Mouse (Mus musculus): ENCODE results near the gene Akr1b8. TPM values are rescaled to one million over a fixed set of nuclear protein-coding genes. Genes with fewer than 3 reads are reported as not detected.
"Not testable (repeated sequence)": the region's sequence is repeated elsewhere in the genome, so short reads cannot be mapped to it uniquely, and the experiment has no call there.

The Akr1b8 gene
- polyA plus RNA-seq, 1 experiment from 2014 or later = 9.8 TPM

DNA sequence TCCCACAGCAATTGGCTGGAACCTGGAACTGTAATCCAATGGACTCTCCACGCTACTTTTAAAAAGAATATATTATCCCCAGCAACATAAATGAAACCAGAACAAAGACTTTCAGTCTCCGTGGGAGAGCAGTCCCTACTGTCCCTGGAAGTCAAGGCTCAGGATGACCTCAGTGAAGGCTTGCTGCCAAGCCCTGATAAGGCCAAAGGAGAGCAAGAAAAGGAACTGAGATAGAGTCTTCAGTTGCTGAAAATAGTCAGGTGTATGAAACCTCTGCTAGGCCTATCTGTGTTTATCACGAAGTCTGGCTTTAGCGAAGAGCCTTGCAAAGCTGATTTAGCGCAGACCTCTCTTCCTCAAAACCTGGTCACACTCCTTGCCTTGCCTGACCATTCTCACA is 22.5 kb upstream of the Akr1b8 start:
- WGBS = 87% methylated on average over 5 of the region's 5 CpGs
- Histone ChIP-seq H3K4me1 (no peaks in the 10 kb centered on the region), H3K27ac (no peak overlapping the region), H3K9me3 (no peaks in the 10 kb centered on the region), H3K36me3 (no peaks in the 10 kb centered on the region), H3K27me3 (no peaks in the 10 kb centered on the region), H3K4me3 (no peak overlapping the region), H3K9ac (no peak overlapping the region), H3K4me2 (no peak overlapping the region)
- no peak for ATAC-seq (ENCODE audit: borderline replicate concordance, extremely low read depth, low FRiP score, low TSS enrichment)

GRCm38 (mm10) chr6:34331804-34332203 is 22.1 kb upstream of the Akr1b8 start:
- not testable (repeated sequence) for H3K4me2 ChIP-seq; H3K27ac ChIP-seq; ATAC-seq (ENCODE audit: borderline replicate concordance, extremely low read depth, low FRiP score, low TSS enrichment); H3K27me3 ChIP-seq; H3K4me1 ChIP-seq; H3K9ac ChIP-seq; H3K9me3 ChIP-seq; H3K36me3 ChIP-seq; H3K4me3 ChIP-seq
- WGBS = 82% methylated on average over 12 of the region's 12 CpGs

GRCm38 (mm10) chr6:34334673-34335072 is 19.2 kb upstream of the Akr1b8 start:
- H3K4me3 ChIP-seq = no peak overlapping the region
- H3K4me2 ChIP-seq = no peak overlapping the region
- H3K9ac ChIP-seq = no peak overlapping the region
- WGBS = 53% methylated on average over 5 of the region's 5 CpGs
- no peaks in the 10 kb centered on the region for H3K9me3 ChIP-seq
- H3K4me1 ChIP-seq = no peaks in the 10 kb centered on the region
- ATAC-seq (ENCODE audit: borderline replicate concordance, extremely low read depth, low FRiP score, low TSS enrichment) = no peak
- H3K27ac ChIP-seq = no peak overlapping the region
- no peaks in the 10 kb centered on the region for H3K27me3 ChIP-seq
- H3K36me3 ChIP-seq = no peaks in the 10 kb centered on the region

- ATAC-seq (ENCODE audit: borderline replicate concordance, extremely low read depth, low FRiP score, low TSS enrichment) = no peak
- H3K27ac ChIP-seq = no peak overlapping the region
- H3K9ac ChIP-seq = no peak overlapping the region
- no peaks in the 10 kb centered on the region for H3K36me3 ChIP-seq
- no peak overlapping the region for H3K4me3 ChIP-seq
- 74% methylated on average over 2 of the region's 2 CpGs for WGBS
- H3K27me3 ChIP-seq = no peaks in the 10 kb centered on the region
- H3K9me3 ChIP-seq = no peaks in the 10 kb centered on the region
- H3K4me2 ChIP-seq = no peak overlapping the region
- H3K4me1 ChIP-seq = no peaks in the 10 kb centered on the region
These were observed 16.1 kb upstream of the Akr1b8 start for GRCm38 (mm10) chr6:34337799-34338198.

- Histone ChIP-seq H3K9ac (no peak overlapping the region), H3K4me1 (peaks cover 19% of the 10 kb centered on the region), H3K4me3 (no peak overlapping the region), H3K4me2 (no peak overlapping the region), H3K27me3 (no peaks in the 10 kb centered on the region), H3K27ac (no peak overlapping the region), H3K36me3 (no peaks in the 10 kb centered on the region), H3K9me3 (no peaks in the 10 kb centered on the region)
- ATAC-seq (ENCODE audit: borderline replicate concordance, extremely low read depth, low FRiP score, low TSS enrichment) = no peak
- 74% methylated on average over 4 of the region's 4 CpGs for WGBS
These were observed 11.9 kb upstream of the Akr1b8 start for GRCm38 (mm10) chr6:34341991-34342390.

GRCm38 (mm10) chr6:34342476-34342875 is 11.4 kb upstream of the Akr1b8 start:
- H3K9ac ChIP-seq = no peak overlapping the region
- no peak for ATAC-seq (ENCODE audit: borderline replicate concordance, extremely low read depth, low FRiP score, low TSS enrichment)
- 76% methylated on average over 2 of the region's 2 CpGs for WGBS

GRCm38 (mm10) chr6:34343426-34343825 is 10.5 kb upstream of the Akr1b8 start:
- Histone ChIP-seq H3K4me2 (no peak overlapping the region), H3K9me3 (no peaks in the 10 kb centered on the region), H3K36me3 (no peaks in the 10 kb centered on the region), H3K4me1 (peaks cover 19% of the 10 kb centered on the region), H3K27me3 (no peaks in the 10 kb centered on the region), H3K4me3 (no peak overlapping the region), H3K9ac (no peak overlapping the region), H3K27ac (no peak overlapping the region)
- no peak for ATAC-seq (ENCODE audit: borderline replicate concordance, extremely low read depth, low FRiP score, low TSS enrichment)
- WGBS = 79% methylated on average over 6 of the region's 6 CpGs

More at GRCm38 (mm10) chr6:34342476-34342875, 11.4 kb upstream of the Akr1b8 start:
- H3K27me3 ChIP-seq = no peaks in the 10 kb centered on the region
- H3K27ac ChIP-seq = no peak overlapping the region
- H3K9me3 ChIP-seq = no peaks in the 10 kb centered on the region
- peaks cover 19% of the 10 kb centered on the region for H3K4me1 ChIP-seq
- H3K4me2 ChIP-seq = no peak overlapping the region
- no peak overlapping the region for H3K4me3 ChIP-seq
- no peaks in the 10 kb centered on the region for H3K36me3 ChIP-seq

DNA sequence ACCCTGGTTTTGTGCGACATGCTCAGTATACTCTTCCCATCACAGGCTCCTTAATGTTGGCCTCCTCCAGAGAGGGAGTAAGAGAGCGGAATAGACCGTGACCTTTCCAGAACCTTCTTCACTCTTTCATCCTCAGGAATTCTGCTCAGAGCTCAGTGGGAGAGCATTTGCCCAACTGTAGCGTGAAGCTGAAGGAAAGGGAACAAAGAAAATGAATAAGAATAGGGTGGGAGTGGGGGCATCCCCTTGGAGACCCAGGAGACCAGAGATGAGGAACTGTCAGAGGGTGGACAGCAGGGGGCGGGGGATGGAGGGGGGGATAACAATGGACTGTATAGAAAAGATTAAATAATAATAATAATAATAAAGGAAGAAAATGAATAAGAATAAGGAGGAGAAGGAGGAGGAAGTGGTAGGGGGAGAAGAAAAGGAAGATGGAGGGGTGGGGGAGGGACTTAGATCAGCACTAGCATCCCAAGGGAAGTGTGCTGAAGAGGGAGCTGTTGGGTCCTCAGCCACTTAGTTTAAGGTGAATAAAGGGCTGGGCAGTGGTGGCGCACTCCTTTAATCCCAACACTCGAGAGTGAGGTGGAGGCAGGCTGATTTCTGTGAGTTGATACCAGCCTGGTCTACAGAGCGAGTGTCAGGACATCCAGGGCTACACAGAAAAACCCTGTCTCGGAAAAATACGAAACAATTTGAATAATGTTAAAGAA is 9.6 kb upstream of the Akr1b8 start:
- H3K36me3 ChIP-seq = no peaks in the 10 kb centered on the region
- WGBS = 64% methylated on average over 10 of the region's 10 CpGs
- no peaks in the 10 kb centered on the region for H3K9me3 ChIP-seq
- H3K27ac ChIP-seq = no peak overlapping the region
- no peaks in the 10 kb centered on the region for H3K27me3 ChIP-seq
- H3K9ac ChIP-seq = no peak overlapping the region
- H3K4me3 ChIP-seq = no peak overlapping the region
- H3K4me1 ChIP-seq = peaks cover 19% of the 10 kb centered on the region
- ATAC-seq (ENCODE audit: borderline replicate concordance, extremely low read depth, low FRiP score, low TSS enrichment) = no peak; the same call in 1 of the 2 replicates
- H3K4me2 ChIP-seq = peak overlapping the region; percentile 7; the same call in 1 of the 2 replicates

- Histone ChIP-seq H3K36me3 (no peaks in the 10 kb centered on the region), H3K27ac (no peak overlapping the region), H3K4me2 (peak overlapping the region; percentile 7; the same call in 1 of the 2 replicates), H3K9me3 (no peaks in the 10 kb centered on the region), H3K4me3 (no peak overlapping the region), H3K4me1 (peaks cover 19% of the 10 kb centered on the region), H3K9ac (no peak overlapping the region), H3K27me3 (no peaks in the 10 kb centered on the region)
- 19% methylated on average over 9 of the region's 9 CpGs for WGBS
- ATAC-seq (ENCODE audit: borderline replicate concordance, extremely low read depth, low FRiP score, low TSS enrichment) = no peak
These were observed 9.0 kb upstream of the Akr1b8 start for GRCm38 (mm10) chr6:34344935-34345334.

GRCm38 (mm10) chr6:34346096-34346898 is 7.6 kb upstream of the Akr1b8 start:
- Histone ChIP-seq H3K4me1 (peaks cover 19% of the 10 kb centered on the region), H3K4me2 (no peak overlapping the region), H3K27ac (no peak overlapping the region), H3K9me3 (no peaks in the 10 kb centered on the region), H3K9ac (no peak overlapping the region), H3K36me3 (no peaks in the 10 kb centered on the region), H3K4me3 (no peak overlapping the region), H3K27me3 (no peaks in the 10 kb centered on the region)
- 43% methylated on average over 14 of the region's 14 CpGs for WGBS
- ATAC-seq (ENCODE audit: borderline replicate concordance, extremely low read depth, low FRiP score, low TSS enrichment) = peak; percentile 64; the same call in 1 of the 2 replicates

DNA sequence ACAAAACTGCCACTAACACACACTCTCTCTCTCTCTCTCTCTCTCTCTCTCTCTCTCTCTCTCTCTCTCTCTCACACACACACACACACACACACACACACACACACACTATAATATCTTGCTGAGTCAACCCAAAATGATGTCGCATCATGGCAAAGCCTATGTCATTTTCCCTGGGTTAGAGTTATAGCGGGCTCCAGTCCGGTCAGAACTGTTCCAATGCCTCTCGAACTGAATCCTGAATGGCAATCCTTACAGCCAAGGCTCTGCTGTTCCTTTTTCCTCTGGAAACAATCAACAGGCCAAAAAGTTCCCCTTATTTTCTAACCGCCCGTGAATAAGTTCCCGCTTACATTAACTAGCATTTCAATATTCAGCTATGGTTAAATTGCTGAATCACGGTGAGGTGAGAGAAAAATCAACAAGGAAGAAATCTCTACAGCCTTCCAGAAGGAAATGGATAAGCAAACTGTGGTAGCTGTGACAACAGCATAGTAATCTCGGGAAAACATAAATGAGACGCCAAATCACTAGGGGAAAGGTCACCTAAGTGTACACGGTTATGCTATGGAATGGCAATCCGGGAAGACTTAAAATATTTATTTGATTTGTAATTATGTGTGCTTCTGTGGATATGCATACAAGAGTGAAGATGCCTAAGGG is 3.8 kb upstream of the Akr1b8 start:
- no peaks in the 10 kb centered on the region for H3K27me3 ChIP-seq
- peaks cover 27% of the 10 kb centered on the region for H3K4me1 ChIP-seq
- WGBS = 69% methylated on average over 12 of the region's 12 CpGs
- no peak for ATAC-seq (ENCODE audit: borderline replicate concordance, extremely low read depth, low FRiP score, low TSS enrichment)
- H3K9ac ChIP-seq = no peak overlapping the region
- H3K27ac ChIP-seq = no peak overlapping the region
- no peaks in the 10 kb centered on the region for H3K36me3 ChIP-seq
- no peak overlapping the region for H3K4me3 ChIP-seq
- H3K4me2 ChIP-seq = no peak overlapping the region
- H3K9me3 ChIP-seq = no peaks in the 10 kb centered on the region

DNA sequence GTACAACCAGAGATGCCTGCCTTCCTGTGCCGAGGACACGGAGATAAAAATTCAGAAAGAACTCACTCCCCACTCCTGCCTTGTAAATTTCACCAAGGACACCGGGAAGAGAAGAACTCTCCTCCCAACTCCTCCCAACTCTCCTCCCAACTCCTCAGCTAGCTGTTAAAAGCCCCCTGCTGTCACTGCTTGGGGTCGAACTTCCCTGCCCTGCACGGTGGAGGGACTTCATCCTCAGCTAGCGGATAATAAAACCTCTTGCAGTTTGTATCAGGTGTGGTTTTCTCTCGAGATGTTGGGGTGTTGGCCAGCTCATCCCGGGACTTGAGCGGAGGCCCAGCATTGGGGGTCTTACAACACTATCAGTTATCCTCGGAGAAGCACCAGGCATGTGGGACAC is 2.4 kb upstream of the Akr1b8 start:
- not testable (repeated sequence) for H3K36me3 ChIP-seq; H3K9ac ChIP-seq; H3K27ac ChIP-seq; H3K4me3 ChIP-seq; H3K9me3 ChIP-seq; H3K4me2 ChIP-seq; H3K27me3 ChIP-seq; ATAC-seq (ENCODE audit: borderline replicate concordance, extremely low read depth, low FRiP score, low TSS enrichment)
- peaks cover 21% of the 10 kb centered on the region for H3K4me1 ChIP-seq
- WGBS = 43% methylated on average over 10 of the region's 10 CpGs

Data from lung, embryonic 15.5 days (tissue).